Mouse (Mus musculus) CD4-positive, CD25-positive, alpha-beta regulatory T cell, adult 2 months (primary cell): Measurements from ENCODE around the gene Ppme1.

Experiments
- DNase-seq: peaks from one replicate; pipeline ENCODE4 v3.0.0-alpha.2; 2012; ENCODE audit warnings: low read depth, low spot score

The Ppme1 gene

GRCm38 (mm10) chr7:100371495-100372451, at the start of gene Ppme1, which contains the start of gene C2cd3:
TSS of gene Ppme1 (minus strand) at chr7:100372307.
TSS of gene C2cd3 (plus strand) at chr7:100372233.
- DNase-seq: peak; percentile 98

- no peak for DNase-seq
These were observed 36.6 kb upstream of the Ppme1 start for GRCm38 (mm10) chr7:100408684-100409083.

- DNase-seq: no peak
These were observed 35.6 kb upstream of the Ppme1 start for GRCm38 (mm10) chr7:100407677-100408076.

- DNase-seq: no peak
These were observed 30.6 kb upstream of the Ppme1 start for GRCm38 (mm10) chr7:100402715-100403114.

DNA sequence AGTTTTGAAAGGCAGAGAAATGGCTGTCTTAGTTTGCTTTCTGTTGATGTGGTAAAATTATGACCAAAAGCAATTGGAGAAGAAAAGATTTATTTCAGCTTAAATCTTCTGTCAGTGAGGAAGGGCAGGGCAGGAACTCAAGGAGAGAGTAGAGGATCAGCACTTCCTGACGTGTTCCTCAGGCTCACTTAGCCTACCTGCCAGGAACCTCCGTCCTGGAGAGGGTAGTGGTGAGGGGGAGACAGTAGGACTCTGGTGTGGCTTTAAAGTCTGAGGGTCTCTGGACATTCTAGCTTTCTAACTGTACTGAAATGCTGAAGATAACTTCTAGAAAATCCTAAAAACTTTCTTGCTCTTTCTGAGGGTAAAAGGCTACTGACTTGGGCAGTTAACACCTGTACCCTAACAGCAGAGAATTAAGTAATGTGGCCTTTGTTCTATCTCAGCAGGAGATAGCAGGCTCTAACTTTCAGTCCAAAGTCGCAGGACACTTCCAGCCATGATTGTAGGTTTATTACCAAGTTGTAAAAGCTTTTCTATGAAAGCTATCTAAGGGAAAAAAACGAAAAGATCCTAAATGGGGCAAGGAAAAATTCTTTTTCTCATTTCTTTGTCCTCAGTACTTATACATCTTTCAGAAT, 28.9 kb upstream of the Ppme1 start:
- DNase-seq: no peak

GRCm38 (mm10) chr7:100399231-100399913, 27.3 kb upstream of the Ppme1 start:
- no peak for DNase-seq

- no peak for DNase-seq
These were observed 20.2 kb upstream of the Ppme1 start for GRCm38 (mm10) chr7:100392265-100392664.

GRCm38 (mm10) chr7:100390166-100390565, 18.1 kb upstream of the Ppme1 start:
- no peak for DNase-seq

- no peak for DNase-seq
These were observed 16.1 kb upstream of the Ppme1 start for GRCm38 (mm10) chr7:100388174-100388573.

DNA sequence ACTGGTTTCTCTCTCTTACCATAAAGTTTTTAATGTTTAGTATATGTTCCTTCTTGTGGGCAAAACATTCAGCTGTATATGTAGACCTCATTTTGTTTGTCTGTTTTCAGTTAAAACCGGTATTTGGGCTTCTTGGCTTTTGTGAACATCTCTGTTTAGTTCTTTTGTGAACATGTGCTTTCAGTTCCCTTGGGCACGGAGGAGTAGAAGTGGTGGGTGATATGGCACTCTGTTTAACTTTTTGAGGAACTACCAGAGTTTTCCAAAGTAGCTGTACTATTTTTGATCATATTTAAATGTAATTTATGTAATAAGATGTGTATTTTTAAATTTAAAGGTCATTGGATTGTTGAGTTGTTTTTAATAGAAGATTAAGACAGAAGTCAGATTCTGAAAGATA, 11.1 kb upstream of the Ppme1 start:
- DNase-seq: no peak

DNA sequence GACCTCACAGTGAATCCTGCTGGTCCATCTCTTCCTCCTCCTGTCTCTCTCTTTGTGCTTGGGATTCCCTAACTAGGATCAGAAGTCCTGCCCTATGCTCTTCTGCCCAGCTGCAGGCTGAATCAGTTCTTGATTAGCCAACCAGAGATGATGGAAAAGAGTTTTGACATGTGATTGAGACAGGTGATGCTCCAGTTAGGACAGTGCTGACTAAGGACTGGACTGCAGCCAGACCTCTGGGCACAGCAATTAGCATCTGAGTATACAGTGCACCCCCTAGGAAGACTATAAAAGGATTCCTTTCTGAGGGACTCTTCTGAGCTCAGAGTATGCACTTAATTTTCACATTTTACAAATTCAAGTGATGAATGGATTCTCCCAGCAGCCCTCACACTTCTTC, 9.1 kb upstream of the Ppme1 start:
- no peak for DNase-seq

DNA sequence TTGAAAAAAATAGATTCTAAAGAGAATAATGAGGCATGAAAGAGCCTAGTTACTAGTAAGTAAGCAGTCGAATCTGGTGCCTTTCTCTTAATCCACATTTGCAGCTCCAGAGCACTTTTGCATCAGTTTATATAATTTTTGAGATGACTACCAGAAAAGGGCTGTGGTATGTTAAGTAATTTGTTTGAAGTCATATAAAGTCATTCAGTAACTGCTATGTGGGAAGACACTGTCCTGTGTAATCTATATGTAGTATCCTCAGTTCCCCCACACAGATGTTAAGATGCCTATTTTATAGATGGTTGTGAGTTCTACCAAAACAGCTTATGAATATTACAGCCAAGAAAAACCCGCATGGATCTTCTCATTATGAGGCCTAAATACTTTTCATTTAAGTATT, 6.2 kb upstream of the Ppme1 start:
- DNase-seq: no peak

DNA sequence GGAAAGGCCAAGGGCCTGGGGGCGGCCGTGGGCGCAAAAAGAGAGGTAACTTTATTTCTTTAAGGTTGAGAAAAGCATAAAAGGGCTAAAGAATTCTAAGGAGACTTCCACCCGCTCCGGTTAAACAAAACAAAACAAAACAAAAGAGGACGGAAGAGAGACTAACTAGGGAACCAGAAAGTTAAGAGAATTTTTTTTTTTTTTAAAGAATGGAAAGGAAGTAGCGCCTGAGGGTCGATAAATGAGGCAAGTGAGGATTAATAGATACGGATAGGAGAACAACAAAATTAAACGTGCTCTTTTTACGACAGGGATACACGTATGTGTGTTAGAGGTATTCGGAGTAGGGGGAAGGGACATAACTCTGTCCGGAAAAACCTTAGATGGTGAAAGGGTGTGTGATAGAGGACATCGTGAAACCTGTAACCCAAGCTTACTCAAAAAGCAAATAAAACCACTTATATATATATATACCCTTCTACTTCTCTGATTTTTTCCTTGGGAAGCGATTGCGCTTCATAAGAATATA, 409 bp upstream of the Ppme1 start:
- DNase-seq: peak; percentile 57

DNA sequence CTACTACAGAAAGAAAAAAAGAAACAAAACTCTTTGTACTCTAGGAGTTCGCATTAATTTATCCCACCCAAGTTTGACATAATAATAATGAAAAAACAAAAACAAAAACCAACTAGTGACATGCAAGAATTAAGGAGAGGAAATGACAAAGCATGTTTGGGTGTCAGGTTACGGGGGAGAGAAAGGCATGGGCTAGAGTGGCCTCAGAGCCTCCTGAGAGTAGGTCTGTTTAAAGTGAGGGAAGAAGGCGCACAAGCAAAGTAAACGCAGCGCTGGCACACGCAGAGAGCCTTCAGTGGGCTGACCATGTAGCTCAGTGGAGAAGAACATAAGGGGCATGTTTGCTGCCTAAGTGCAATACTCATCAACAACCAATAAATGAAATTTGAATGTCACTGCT, 7.2 kb downstream of the Ppme1 start:
- DNase-seq: no peak

GRCm38 (mm10) chr7:100363162-100363561, 8.9 kb downstream of the Ppme1 start:
- DNase-seq: no peak

- DNase-seq: no peak
These were observed 14.3 kb downstream of the Ppme1 start for GRCm38 (mm10) chr7:100357856-100358255.

GRCm38 (mm10) chr7:100356768-100357167, 15.3 kb downstream of the Ppme1 start:
- DNase-seq: no peak

GRCm38 (mm10) chr7:100356324-100356723, 15.8 kb downstream of the Ppme1 start:
- no peak for DNase-seq

DNA sequence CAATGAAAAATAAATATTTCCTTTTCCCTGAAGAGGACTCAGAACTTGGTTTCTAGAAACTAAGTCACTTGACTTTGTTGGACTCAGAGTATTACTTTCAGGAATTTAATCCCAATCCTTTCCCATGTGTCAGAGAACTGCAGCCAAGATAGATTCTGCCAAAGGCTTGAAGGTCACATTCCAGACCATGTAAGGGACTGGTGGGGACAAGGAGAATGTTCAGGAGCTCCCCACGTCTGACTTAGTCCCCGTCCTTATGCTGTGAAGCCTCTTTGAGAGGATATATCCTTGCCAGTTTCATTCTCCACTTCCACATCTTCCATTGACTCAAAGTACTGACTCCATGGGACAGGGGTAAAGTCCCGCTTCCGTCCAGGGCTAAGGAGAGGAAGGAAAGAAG, 17.1 kb downstream of the Ppme1 start:
- no peak for DNase-seq

DNA sequence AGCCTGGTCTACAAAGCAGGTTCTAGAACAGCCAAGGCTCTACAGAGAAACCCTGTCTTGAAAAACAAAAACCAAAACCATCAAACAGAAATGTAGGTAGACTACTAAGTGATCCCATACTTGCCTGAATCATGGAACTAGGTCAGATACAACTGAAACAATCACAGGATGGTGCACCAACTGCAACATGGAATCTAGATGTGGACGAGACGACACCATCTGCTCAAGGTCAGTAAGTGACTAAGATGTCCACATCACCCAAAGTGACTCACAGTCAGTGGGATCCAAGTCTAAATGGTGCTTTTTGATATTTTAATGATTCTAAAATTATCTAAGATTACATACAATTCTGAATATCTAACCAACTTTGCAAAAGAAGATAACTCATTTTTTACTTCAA, 36.2 kb downstream of the Ppme1 start:
- DNase-seq: no peak

- DNase-seq: no peak
These were observed 40.8 kb downstream of the Ppme1 start for GRCm38 (mm10) chr7:100331269-100331668.

DNA sequence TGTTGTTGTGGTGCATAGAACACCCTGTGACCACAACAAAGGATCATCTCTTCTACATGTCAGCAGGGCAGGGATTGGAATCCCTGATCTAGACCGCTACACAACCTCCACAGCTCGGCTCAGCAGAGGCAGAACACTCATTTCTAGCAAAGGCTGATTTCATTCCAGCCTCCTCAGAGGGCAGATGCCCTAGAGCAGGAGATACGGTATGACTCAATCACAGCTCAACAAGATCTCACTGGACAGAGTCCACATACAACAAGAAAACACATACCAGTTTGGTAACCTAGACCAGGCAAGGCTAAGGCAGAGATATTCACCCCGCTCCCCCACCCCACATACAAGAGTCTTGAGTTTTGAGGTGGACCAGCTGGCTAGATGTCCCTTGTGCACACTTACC, 43.5 kb downstream of the Ppme1 start:
- no peak for DNase-seq
